Mouse (Mus musculus): ENCODE measurements at regions not wholly inside any gene's neighbourhood (a gene's known extent, or its start where the extent isn't known, plus 50 kb on each side); places are given as distances from the start of the nearest gene placed in this dataset.
A peak's percentile ranks its signal among the peaks of the same experiment; 100 is the strongest.

DNA sequence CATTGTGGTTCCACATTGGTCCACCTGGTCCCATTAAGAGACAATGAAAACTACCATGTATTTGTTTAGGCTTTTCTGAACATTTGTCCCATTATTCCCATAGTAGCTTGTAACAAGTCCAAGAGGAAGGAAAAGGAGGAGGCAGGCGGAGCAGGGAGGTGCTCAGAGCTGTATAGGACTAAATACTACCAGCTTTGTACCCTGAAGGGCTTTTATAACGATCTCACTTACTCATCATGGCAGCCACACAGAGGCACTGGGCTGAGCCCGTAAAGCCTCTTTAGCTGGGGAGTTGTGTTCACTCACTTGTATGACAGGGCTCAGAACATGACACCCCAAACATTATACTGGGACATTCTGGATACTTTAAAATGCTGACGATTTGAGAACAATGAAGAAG lies 425.4 kb downstream of the Nedd1 start:
- Histone ChIP-seq H3K36me3 (ENCODE audit: control insufficient read depth, insufficient read depth, low read length) (no peaks in the 10 kb centered on the region), H3K27me3 (ENCODE audit: control insufficient read depth, insufficient read depth, low read length) (no peaks in the 10 kb centered on the region), H3K4me2 (ENCODE audit: low read depth, low read length) (no peak overlapping the region), H3K9me3 (replicated peaks; ENCODE audit: control insufficient read depth, low read length) (no peaks in the 10 kb centered on the region), H3K4me3 (replicated peaks; ENCODE audit: low read length) (no peak overlapping the region), H3K27ac (ENCODE audit: low read length) (no peak overlapping the region), H3K4me1 (ENCODE audit: control insufficient read depth, insufficient read depth, low read length) (no peaks in the 10 kb centered on the region), H3K9ac (ENCODE audit: low read length) (no peak overlapping the region)
- ATAC-seq (ENCODE audit: insufficient read depth, low FRiP score), result no peak
- 85% methylated on average over 4 of the region's 4 CpGs for WGBS

DNA sequence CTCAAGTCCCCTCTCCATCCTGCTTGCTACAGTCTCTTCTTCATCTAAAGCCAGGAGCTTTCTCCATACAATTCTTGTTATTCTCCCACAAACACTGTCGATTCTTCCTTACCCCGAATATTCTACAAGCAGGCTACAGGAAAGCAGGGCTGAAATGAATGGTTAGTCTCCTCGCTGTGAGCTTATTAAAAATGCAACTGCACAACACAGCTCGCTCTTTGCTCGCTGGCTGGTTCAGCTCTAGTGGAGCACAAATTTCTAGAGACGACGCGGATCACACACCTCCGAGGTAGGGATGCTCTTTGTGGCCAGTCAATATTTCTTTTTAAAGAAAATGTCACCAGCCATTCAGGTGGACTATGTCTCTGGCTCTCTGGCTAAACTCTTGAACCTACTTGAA lies 425.9 kb downstream of the Nedd1 start:
- Histone ChIP-seq H3K9ac (ENCODE audit: low read length) (no peak overlapping the region), H3K36me3 (ENCODE audit: control insufficient read depth, insufficient read depth, low read length) (no peaks in the 10 kb centered on the region), H3K9me3 (replicated peaks; ENCODE audit: control insufficient read depth, low read length) (no peaks in the 10 kb centered on the region), H3K4me2 (ENCODE audit: low read depth, low read length) (no peak overlapping the region), H3K4me1 (ENCODE audit: control insufficient read depth, insufficient read depth, low read length) (no peaks in the 10 kb centered on the region), H3K4me3 (replicated peaks; ENCODE audit: low read length) (no peak overlapping the region), H3K27me3 (ENCODE audit: control insufficient read depth, insufficient read depth, low read length) (no peaks in the 10 kb centered on the region), H3K27ac (ENCODE audit: low read length) (no peak overlapping the region)
- ATAC-seq (ENCODE audit: insufficient read depth, low FRiP score), result no peak
- WGBS, result 90% methylated on average over 9 of the region's 9 CpGs

- no peaks in the 10 kb centered on the region for H3K36me3 ChIP-seq (ENCODE audit: control insufficient read depth, insufficient read depth, low read length)
Measured at GRCm38 (mm10) chr10:92293261-92293660, 429.0 kb downstream of the Nedd1 start.

GRCm38 (mm10) chr10:92289230-92289629 lies 433.0 kb downstream of the Nedd1 start:
- no peaks in the 10 kb centered on the region for H3K36me3 ChIP-seq (ENCODE audit: control insufficient read depth, insufficient read depth, low read length)
- H3K9me3 ChIP-seq (replicated peaks; ENCODE audit: control insufficient read depth, low read length), result no peaks in the 10 kb centered on the region
- WGBS, result 53% methylated on average over 5 of the region's 5 CpGs
- H3K4me1 ChIP-seq (ENCODE audit: control insufficient read depth, insufficient read depth, low read length), result no peaks in the 10 kb centered on the region
- H3K4me2 ChIP-seq (ENCODE audit: low read depth, low read length), result no peak overlapping the region
- H3K4me3 ChIP-seq (replicated peaks; ENCODE audit: low read length), result no peak overlapping the region
- H3K27ac ChIP-seq (ENCODE audit: low read length), result no peak overlapping the region
- H3K9ac ChIP-seq (ENCODE audit: low read length), result no peak overlapping the region
- ATAC-seq (ENCODE audit: insufficient read depth, low FRiP score), result no peak
- no peaks in the 10 kb centered on the region for H3K27me3 ChIP-seq (ENCODE audit: control insufficient read depth, insufficient read depth, low read length)

More at GRCm38 (mm10) chr10:92293261-92293660, 429.0 kb downstream of the Nedd1 start:
- H3K27me3 ChIP-seq (ENCODE audit: control insufficient read depth, insufficient read depth, low read length), result no peaks in the 10 kb centered on the region
- no peak overlapping the region for H3K27ac ChIP-seq (ENCODE audit: low read length)
- no peaks in the 10 kb centered on the region for H3K9me3 ChIP-seq (replicated peaks; ENCODE audit: control insufficient read depth, low read length)
- no peak overlapping the region for H3K4me2 ChIP-seq (ENCODE audit: low read depth, low read length)
- H3K4me1 ChIP-seq (ENCODE audit: control insufficient read depth, insufficient read depth, low read length), result no peaks in the 10 kb centered on the region
- H3K4me3 ChIP-seq (replicated peaks; ENCODE audit: low read length), result no peak overlapping the region
- no peak for ATAC-seq (ENCODE audit: insufficient read depth, low FRiP score)
- WGBS, result 50% methylated on average over 4 of the region's 4 CpGs
- no peak overlapping the region for H3K9ac ChIP-seq (ENCODE audit: low read length)

GRCm38 (mm10) chr10:92284231-92284630 lies 438.0 kb downstream of the Nedd1 start:
- H3K36me3 ChIP-seq (ENCODE audit: control insufficient read depth, insufficient read depth, low read length), result no peaks in the 10 kb centered on the region
- no peaks in the 10 kb centered on the region for H3K4me1 ChIP-seq (ENCODE audit: control insufficient read depth, insufficient read depth, low read length)
- 37% methylated on average over 4 of the region's 4 CpGs for WGBS
- no peak overlapping the region for H3K4me2 ChIP-seq (ENCODE audit: low read depth, low read length)
- H3K27me3 ChIP-seq (ENCODE audit: control insufficient read depth, insufficient read depth, low read length), result no peaks in the 10 kb centered on the region
- H3K9ac ChIP-seq (ENCODE audit: low read length), result no peak overlapping the region
- ATAC-seq (ENCODE audit: insufficient read depth, low FRiP score), result no peak
- no peak overlapping the region for H3K27ac ChIP-seq (ENCODE audit: low read length)
- H3K9me3 ChIP-seq (replicated peaks; ENCODE audit: control insufficient read depth, low read length), result no peaks in the 10 kb centered on the region
- no peak overlapping the region for H3K4me3 ChIP-seq (replicated peaks; ENCODE audit: low read length)

- no peaks in the 10 kb centered on the region for H3K9me3 ChIP-seq (replicated peaks; ENCODE audit: control insufficient read depth, low read length)
- 34% methylated on average over 2 of the region's 2 CpGs for WGBS
- H3K4me2 ChIP-seq (ENCODE audit: low read depth, low read length), result no peak overlapping the region
- no peak overlapping the region for H3K27ac ChIP-seq (ENCODE audit: low read length)
- H3K36me3 ChIP-seq (ENCODE audit: control insufficient read depth, insufficient read depth, low read length), result no peaks in the 10 kb centered on the region
- no peaks in the 10 kb centered on the region for H3K4me1 ChIP-seq (ENCODE audit: control insufficient read depth, insufficient read depth, low read length)
- no peak overlapping the region for H3K4me3 ChIP-seq (replicated peaks; ENCODE audit: low read length)
- H3K27me3 ChIP-seq (ENCODE audit: control insufficient read depth, insufficient read depth, low read length), result no peaks in the 10 kb centered on the region
- no peak for ATAC-seq (ENCODE audit: insufficient read depth, low FRiP score)
- no peak overlapping the region for H3K9ac ChIP-seq (ENCODE audit: low read length)
Measured at GRCm38 (mm10) chr10:92277981-92278380, 444.2 kb downstream of the Nedd1 start.

DNA sequence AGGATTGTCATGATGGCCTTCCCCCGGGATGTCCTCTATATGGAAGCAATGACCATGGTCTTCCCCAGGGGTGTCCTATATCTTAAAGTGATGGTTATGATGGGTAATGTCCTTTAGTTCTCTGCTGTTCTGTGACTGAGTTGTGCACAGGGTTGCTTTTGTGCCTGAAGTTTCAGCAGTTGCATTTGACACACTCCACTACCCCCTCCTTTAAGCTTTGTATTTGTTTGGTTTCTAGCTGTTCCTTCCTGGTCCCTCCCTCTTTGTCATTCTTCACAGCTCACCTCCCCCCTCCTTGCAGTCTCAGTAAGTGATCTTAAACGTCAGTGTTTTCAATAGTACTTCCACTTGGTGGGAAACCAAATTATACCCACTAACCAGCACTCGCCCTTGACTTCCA lies 464.4 kb downstream of the Nedd1 start:
- no peak for ATAC-seq (ENCODE audit: insufficient read depth, low FRiP score)
- Histone ChIP-seq H3K4me2 (ENCODE audit: low read depth, low read length) (no peak overlapping the region), H3K4me3 (replicated peaks; ENCODE audit: low read length) (no peak overlapping the region), H3K4me1 (ENCODE audit: control insufficient read depth, insufficient read depth, low read length) (no peaks in the 10 kb centered on the region), H3K27ac (ENCODE audit: low read length) (no peak overlapping the region), H3K27me3 (ENCODE audit: control insufficient read depth, insufficient read depth, low read length) (no peaks in the 10 kb centered on the region), H3K9ac (ENCODE audit: low read length) (no peak overlapping the region), H3K36me3 (ENCODE audit: control insufficient read depth, insufficient read depth, low read length) (no peaks in the 10 kb centered on the region), H3K9me3 (replicated peaks; ENCODE audit: control insufficient read depth, low read length) (no peaks in the 10 kb centered on the region)
- WGBS, result 73% methylated on average over 3 of the region's 3 CpGs

GRCm38 (mm10) chr10:92248648-92249047 lies 473.6 kb downstream of the Nedd1 start:
- Histone ChIP-seq H3K27ac (ENCODE audit: low read length) (no peak overlapping the region), H3K4me1 (ENCODE audit: control insufficient read depth, insufficient read depth, low read length) (no peaks in the 10 kb centered on the region), H3K9me3 (replicated peaks; ENCODE audit: control insufficient read depth, low read length) (no peaks in the 10 kb centered on the region), H3K4me2 (ENCODE audit: low read depth, low read length) (no peak overlapping the region), H3K27me3 (ENCODE audit: control insufficient read depth, insufficient read depth, low read length) (no peaks in the 10 kb centered on the region), H3K9ac (ENCODE audit: low read length) (no peak overlapping the region), H3K36me3 (ENCODE audit: control insufficient read depth, insufficient read depth, low read length) (no peaks in the 10 kb centered on the region), H3K4me3 (replicated peaks; ENCODE audit: low read length) (no peak overlapping the region)
- ATAC-seq (ENCODE audit: insufficient read depth, low FRiP score), result peak; percentile 44; the same call in 1 of the 2 replicates
- 58% methylated on average over 3 of the region's 3 CpGs for WGBS

DNA sequence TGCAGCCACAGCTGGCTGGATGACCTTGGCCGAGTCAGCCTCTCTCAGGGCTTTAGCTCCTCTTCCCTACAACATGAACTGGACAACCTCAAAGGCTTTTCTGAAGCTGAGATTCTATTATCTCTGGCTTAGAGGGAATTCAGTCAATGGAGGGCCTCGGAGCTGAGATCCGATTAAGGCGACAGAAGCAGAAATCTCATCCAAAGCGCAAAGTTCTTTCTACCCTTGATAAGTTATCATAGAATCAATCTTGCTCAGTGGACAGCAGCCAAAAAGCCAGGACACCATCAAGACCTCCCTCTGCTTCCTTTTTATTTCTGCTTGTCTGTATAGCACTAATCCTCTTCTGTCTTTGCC lies 474.8 kb downstream of the Nedd1 start:
- Histone ChIP-seq H3K9me3 (replicated peaks; ENCODE audit: control insufficient read depth, low read length) (no peaks in the 10 kb centered on the region), H3K4me3 (replicated peaks; ENCODE audit: low read length) (no peak overlapping the region), H3K4me1 (ENCODE audit: control insufficient read depth, insufficient read depth, low read length) (no peaks in the 10 kb centered on the region), H3K9ac (ENCODE audit: low read length) (no peak overlapping the region), H3K27ac (ENCODE audit: low read length) (no peak overlapping the region), H3K4me2 (ENCODE audit: low read depth, low read length) (no peak overlapping the region), H3K27me3 (ENCODE audit: control insufficient read depth, insufficient read depth, low read length) (no peaks in the 10 kb centered on the region), H3K36me3 (ENCODE audit: control insufficient read depth, insufficient read depth, low read length) (no peaks in the 10 kb centered on the region)
- no peak for ATAC-seq (ENCODE audit: insufficient read depth, low FRiP score)
- WGBS, result 45% methylated on average over 5 of the region's 5 CpGs

Data from stomach, embryonic 16.5 days (tissue).